Mouse (Mus musculus): ENCODE measurements around the gene Snrpd3.

- no peak for TF ChIP-seq EP300 (optimal IDR thresholded peaks at IDR 0.05)
- TF ChIP-seq CTCF (IDR thresholded peaks at IDR 0.05; ENCODE audit: low read depth): no peak
Observed at GRCm38 (mm10) chr10:75568029-75568428, 50.7 kb downstream of the Snrpd3 start.
